Mouse (Mus musculus): ENCODE results near the gene Tcte2. TPM values are rescaled to one million over a fixed set of nuclear protein-coding genes. Genes with fewer than 3 reads are reported as not detected.
"Not testable (repeated sequence)": the region's sequence is repeated elsewhere in the genome, so short reads cannot be mapped to it uniquely, and the experiment has no call there.

Tcte2 gene
- polyA plus RNA-seq (2015; fragmentation: Nextera tagmentation; extraction: Ambion mirVana) = 16.8 TPM in 2 replicates

DNA sequence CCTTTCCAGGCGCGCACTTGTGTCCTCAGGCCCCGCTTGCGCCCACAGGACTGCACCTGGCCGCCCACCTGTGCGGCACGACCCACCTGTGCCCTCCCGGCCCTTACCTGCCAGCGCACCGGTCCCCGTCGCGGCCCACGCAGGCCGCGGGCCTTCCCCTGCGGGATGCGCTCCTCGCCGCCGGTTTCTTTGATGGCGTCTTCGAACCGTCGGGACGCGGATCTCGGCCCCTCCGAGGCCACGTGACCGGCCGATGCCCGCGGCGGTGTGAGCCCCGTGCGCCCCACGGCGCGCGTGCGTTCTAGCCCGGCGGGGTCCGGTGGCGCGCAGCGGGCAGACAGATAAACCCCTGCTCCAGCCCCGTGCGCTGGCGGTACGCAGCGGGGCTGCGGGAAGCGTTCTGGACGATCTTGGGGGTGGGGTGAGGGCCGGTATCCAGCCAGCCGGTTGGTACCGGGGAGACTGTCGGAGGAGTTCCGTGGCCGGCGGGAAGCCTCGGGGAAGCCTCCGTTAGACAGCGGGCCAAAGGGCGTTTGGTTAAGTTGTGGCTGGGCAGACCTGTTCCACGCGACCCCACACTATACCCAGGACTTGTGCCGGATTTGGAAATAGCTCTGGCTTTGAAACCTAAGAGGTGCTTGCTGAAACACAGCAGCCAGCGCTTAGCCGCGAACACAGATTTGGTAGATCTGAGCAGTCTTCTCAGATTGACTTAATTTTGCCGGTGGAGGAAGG is at the start of gene Tcte2:
Gene Tcte2 (minus strand): TSS at position 647 of the 735 bp plus-strand sequence.
- Histone ChIP-seq H3K36me3 (no peaks in the 10 kb centered on the region), H3K27me3 (no peaks in the 10 kb centered on the region), H3K27ac (replicated peaks) (peak within 1 kb of the TSS; percentile 98), H3K9ac (peak within 1 kb of the TSS; percentile 91), H3K9me3 (no peaks in the 10 kb centered on the region), H3K4me2 (peak within 1 kb of the TSS; percentile 77), H3K4me3 (peak within 1 kb of the TSS; percentile 99), H3K4me1 (replicated peaks) (peaks cover 46% of the 10 kb centered on the region)
- ATAC-seq (ENCODE audit: low FRiP score, low read depth) = peak; percentile 55
- under 1% methylated on average over 71 of the region's 74 CpGs for WGBS

- WGBS = 89% methylated on average over 1 of the region's 1 CpGs
- Histone ChIP-seq H3K9ac (no peak overlapping the region), H3K4me1 (replicated peaks) (no peaks in the 10 kb centered on the region), H3K4me3 (no peak overlapping the region), H3K9me3 (no peaks in the 10 kb centered on the region), H3K27ac (replicated peaks) (no peak overlapping the region), H3K27me3 (no peaks in the 10 kb centered on the region), H3K36me3 (peaks cover 37% of the 10 kb centered on the region), H3K4me2 (no peak overlapping the region)
- no peak for ATAC-seq (ENCODE audit: low FRiP score, low read depth)
Observed at GRCm38 (mm10) chr17:13806016-13806415, 44.4 kb upstream of the Tcte2 start.

GRCm38 (mm10) chr17:13802836-13803408 is 41.3 kb upstream of the Tcte2 start:
- WGBS = 86% methylated on average over 2 of the region's 2 CpGs
- no peak overlapping the region for H3K27ac ChIP-seq (replicated peaks)
- no peak for ATAC-seq (ENCODE audit: low FRiP score, low read depth)
- H3K27me3 ChIP-seq = no peaks in the 10 kb centered on the region
- H3K4me3 ChIP-seq = no peak overlapping the region
- H3K4me1 ChIP-seq (replicated peaks) = no peaks in the 10 kb centered on the region
- no peak overlapping the region for H3K9ac ChIP-seq
- no peak overlapping the region for H3K4me2 ChIP-seq
- no peaks in the 10 kb centered on the region for H3K9me3 ChIP-seq
- peaks cover 20% of the 10 kb centered on the region for H3K36me3 ChIP-seq

DNA sequence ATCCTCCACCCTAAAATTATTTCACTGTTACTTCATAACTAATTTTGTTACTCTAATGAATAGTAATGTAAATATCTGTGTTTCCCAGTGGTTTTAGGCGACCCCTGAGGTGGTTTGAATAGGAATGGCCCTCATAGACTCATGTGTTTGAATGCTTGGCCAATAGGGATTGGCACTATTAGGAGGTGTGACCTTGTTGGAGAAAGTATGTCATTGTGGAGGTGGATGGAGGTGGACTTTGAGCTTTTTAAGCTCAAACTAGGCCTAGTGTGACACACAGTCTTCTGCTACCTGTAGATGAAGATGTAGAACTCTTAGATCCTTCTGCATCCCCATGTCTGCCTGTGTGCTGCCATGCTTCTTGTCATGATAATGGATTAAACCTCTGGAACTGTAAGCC is 36.1 kb upstream of the Tcte2 start:
- no peaks in the 10 kb centered on the region for H3K36me3 ChIP-seq
- H3K4me2 ChIP-seq = no peak overlapping the region
- 95% methylated on average over 1 of the region's 1 CpGs for WGBS
- no peaks in the 10 kb centered on the region for H3K4me1 ChIP-seq (replicated peaks)
- no peaks in the 10 kb centered on the region for H3K9me3 ChIP-seq
- no peaks in the 10 kb centered on the region for H3K27me3 ChIP-seq
- H3K27ac ChIP-seq (replicated peaks) = no peak overlapping the region
- ATAC-seq (ENCODE audit: low FRiP score, low read depth) = no peak
- H3K9ac ChIP-seq = no peak overlapping the region
- H3K4me3 ChIP-seq = no peak overlapping the region

GRCm38 (mm10) chr17:13790033-13790432 is 28.4 kb upstream of the Tcte2 start:
- not testable (repeated sequence) for H3K4me2 ChIP-seq; H3K27me3 ChIP-seq; H3K27ac ChIP-seq (replicated peaks); ATAC-seq (ENCODE audit: low FRiP score, low read depth); H3K36me3 ChIP-seq; H3K9ac ChIP-seq; H3K4me3 ChIP-seq; H3K4me1 ChIP-seq (replicated peaks); H3K9me3 ChIP-seq
- 86% methylated on average over 2 of the region's 2 CpGs for WGBS

DNA sequence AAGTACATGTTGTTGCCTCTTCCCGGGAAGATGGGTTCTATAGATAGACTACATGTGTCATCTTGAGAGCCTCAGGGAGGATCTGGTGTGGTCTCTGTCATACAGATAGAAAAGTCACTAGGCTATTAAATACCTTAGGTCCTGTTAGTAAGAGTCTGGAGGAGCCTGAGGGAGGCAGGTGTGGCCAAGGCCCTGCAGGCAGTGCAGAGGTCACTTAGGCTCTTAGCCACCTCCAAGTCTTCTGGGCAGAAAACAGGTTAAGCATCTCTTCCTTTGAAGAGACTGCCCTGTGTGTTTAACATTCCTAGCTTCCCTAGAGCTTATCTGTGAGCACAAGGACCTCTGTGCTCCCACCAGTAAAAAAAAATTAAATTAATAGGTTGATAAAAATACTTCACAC is 21.8 kb upstream of the Tcte2 start:
- 86% methylated on average over 1 of the region's 1 CpGs for WGBS
- H3K27me3 ChIP-seq = no peaks in the 10 kb centered on the region
- H3K9ac ChIP-seq = no peak overlapping the region
- no peaks in the 10 kb centered on the region for H3K9me3 ChIP-seq
- no peak overlapping the region for H3K4me2 ChIP-seq
- no peak overlapping the region for H3K4me3 ChIP-seq
- no peak overlapping the region for H3K27ac ChIP-seq (replicated peaks)
- H3K36me3 ChIP-seq = no peaks in the 10 kb centered on the region
- 0 out of 2 replicates have a peak, but pooled peaks have one; percentile 17 for ATAC-seq (ENCODE audit: low FRiP score, low read depth)
- peaks cover 8% of the 10 kb centered on the region for H3K4me1 ChIP-seq (replicated peaks)

- no peaks in the 10 kb centered on the region for H3K36me3 ChIP-seq
- H3K4me1 ChIP-seq (replicated peaks) = peaks cover 8% of the 10 kb centered on the region
- H3K4me3 ChIP-seq = no peak overlapping the region
- H3K27me3 ChIP-seq = no peaks in the 10 kb centered on the region
- H3K27ac ChIP-seq (replicated peaks) = no peak overlapping the region
- H3K9me3 ChIP-seq = no peaks in the 10 kb centered on the region
- 0 out of 2 replicates have a peak, but pooled peaks have one; percentile 48 for ATAC-seq (ENCODE audit: low FRiP score, low read depth)
- WGBS = 83% methylated on average over 5 of the region's 5 CpGs
- H3K9ac ChIP-seq = no peak overlapping the region
- no peak overlapping the region for H3K4me2 ChIP-seq
Observed at GRCm38 (mm10) chr17:13781948-13782347, 20.3 kb upstream of the Tcte2 start.

- Histone ChIP-seq H3K4me2 (no peak overlapping the region), H3K27me3 (no peaks in the 10 kb centered on the region), H3K9ac (no peak overlapping the region), H3K9me3 (no peaks in the 10 kb centered on the region), H3K4me3 (no peak overlapping the region), H3K4me1 (replicated peaks) (peaks cover 4% of the 10 kb centered on the region), H3K27ac (replicated peaks) (no peak overlapping the region), H3K36me3 (no peaks in the 10 kb centered on the region)
- ATAC-seq (ENCODE audit: low FRiP score, low read depth) = no peak
- 89% methylated on average over 1 of the region's 1 CpGs for WGBS
Observed at GRCm38 (mm10) chr17:13778865-13779264, 17.2 kb upstream of the Tcte2 start.

GRCm38 (mm10) chr17:13777676-13778075 is 16.1 kb upstream of the Tcte2 start:
- Histone ChIP-seq H3K27me3 (no peaks in the 10 kb centered on the region), H3K4me2 (no peak overlapping the region), H3K27ac (replicated peaks) (no peak overlapping the region), H3K4me1 (replicated peaks) (no peaks in the 10 kb centered on the region), H3K9me3 (no peaks in the 10 kb centered on the region), H3K36me3 (no peaks in the 10 kb centered on the region), H3K4me3 (no peak overlapping the region), H3K9ac (no peak overlapping the region)
- WGBS = 81% methylated on average over 2 of the region's 2 CpGs
- ATAC-seq (ENCODE audit: low FRiP score, low read depth) = no peak

GRCm38 (mm10) chr17:13769256-13769655 is 7.6 kb upstream of the Tcte2 start:
- Histone ChIP-seq H3K27me3 (no peaks in the 10 kb centered on the region), H3K4me2 (no peak overlapping the region), H3K9ac (no peak overlapping the region), H3K4me1 (replicated peaks) (peaks cover 10% of the 10 kb centered on the region), H3K36me3 (no peaks in the 10 kb centered on the region), H3K9me3 (no peaks in the 10 kb centered on the region), H3K27ac (replicated peaks) (no peak overlapping the region), H3K4me3 (no peak overlapping the region)
- ATAC-seq (ENCODE audit: low FRiP score, low read depth) = no peak
- WGBS = 93% methylated on average over 3 of the region's 3 CpGs

- Histone ChIP-seq H3K4me1 (replicated peaks) (peaks cover 15% of the 10 kb centered on the region), H3K27ac (replicated peaks) (no peak overlapping the region), H3K9me3 (no peaks in the 10 kb centered on the region), H3K36me3 (no peaks in the 10 kb centered on the region), H3K4me3 (no peak overlapping the region), H3K4me2 (no peak overlapping the region), H3K27me3 (no peaks in the 10 kb centered on the region), H3K9ac (no peak overlapping the region)
- 96% methylated on average over 1 of the region's 1 CpGs for WGBS
- ATAC-seq (ENCODE audit: low FRiP score, low read depth) = no peak
Observed at GRCm38 (mm10) chr17:13768531-13768930, 6.9 kb upstream of the Tcte2 start.

GRCm38 (mm10) chr17:13764911-13765310 is 3.3 kb upstream of the Tcte2 start:
- not testable (repeated sequence) for H3K9ac ChIP-seq; H3K27me3 ChIP-seq; H3K4me2 ChIP-seq; H3K4me3 ChIP-seq; H3K27ac ChIP-seq (replicated peaks); H3K9me3 ChIP-seq; ATAC-seq (ENCODE audit: low FRiP score, low read depth); H3K36me3 ChIP-seq
- 85% methylated on average over 2 of the region's 2 CpGs for WGBS
- peaks cover 30% of the 10 kb centered on the region for H3K4me1 ChIP-seq (replicated peaks)

All from hindbrain, embryonic 15.5 days (tissue).